Mouse (Mus musculus) gastrocnemius, adult 8-10 months (tissue): ENCODE data around the gene Clint1. TPM values are rescaled to one million over a fixed set of nuclear protein-coding genes. Genes with fewer than 3 reads are reported as not detected.

Experiments used
- DNase-seq, 2 experiments: peaks; one replicate each; pipeline ENCODE4 v3.0.0; 2022; ENCODE audit warnings: low spot score in 2 of 2
- total RNA-seq, 4 experiments: library from RNA; stranded (reverse); gene quantifications; 2 replicates each; pipeline ENCODE4 v1.2.4; 2022

Gene Clint1
- total RNA-seq, 4 experiments from 2014 or later: 42.1 to 48.3 (median 46.0) TPM

DNA sequence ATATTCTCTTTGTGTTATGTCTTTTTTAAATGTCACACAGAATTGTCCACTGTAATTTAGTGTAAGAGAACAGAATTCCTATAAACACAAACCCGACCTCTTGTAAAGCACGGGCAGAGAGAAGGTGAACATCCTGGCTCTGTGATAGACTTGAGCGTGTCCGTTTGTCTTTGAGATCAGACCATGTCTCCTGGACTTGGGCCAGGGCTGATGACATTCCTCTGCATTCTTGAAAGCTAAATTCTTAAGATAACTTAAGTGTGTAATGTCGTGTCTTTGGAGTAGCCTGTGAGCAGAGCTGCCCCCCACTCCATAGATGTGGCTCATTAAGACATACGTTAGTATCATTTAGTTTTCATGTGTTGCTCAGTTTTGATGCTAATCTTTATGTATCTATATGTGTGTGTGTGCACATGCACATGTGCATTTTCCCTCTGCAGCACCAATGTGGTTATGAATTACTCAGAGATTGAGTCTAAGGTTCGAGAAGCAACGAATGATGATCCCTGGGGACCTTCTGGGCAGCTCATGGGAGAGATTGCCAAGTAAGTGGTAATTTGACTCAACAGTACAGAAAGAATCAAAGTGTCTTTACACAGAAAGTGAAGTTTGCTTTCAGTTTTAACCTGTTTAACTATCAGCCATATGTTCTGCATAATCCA is 31.6 kb downstream of the Clint1 start:
- DNase-seq: no peak

DNA sequence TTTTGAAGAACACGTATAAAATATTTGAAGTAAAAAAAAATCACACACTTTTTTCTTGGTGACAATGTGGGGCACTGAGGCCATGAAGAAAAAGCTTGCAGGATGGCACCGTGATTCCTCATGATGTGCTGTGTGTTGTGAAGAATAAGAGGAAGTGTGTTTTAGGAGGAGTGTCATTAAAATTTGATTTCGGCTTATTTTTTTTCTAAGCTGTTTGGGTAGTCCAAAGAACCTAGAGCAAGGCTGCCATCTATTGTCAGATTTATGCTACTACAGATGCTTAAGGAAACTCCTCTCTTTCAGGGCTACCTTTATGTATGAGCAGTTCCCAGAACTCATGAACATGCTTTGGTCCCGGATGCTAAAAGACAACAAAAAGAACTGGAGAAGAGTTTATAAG is 32.2 kb downstream of the Clint1 start:
- DNase-seq: no peak

DNA sequence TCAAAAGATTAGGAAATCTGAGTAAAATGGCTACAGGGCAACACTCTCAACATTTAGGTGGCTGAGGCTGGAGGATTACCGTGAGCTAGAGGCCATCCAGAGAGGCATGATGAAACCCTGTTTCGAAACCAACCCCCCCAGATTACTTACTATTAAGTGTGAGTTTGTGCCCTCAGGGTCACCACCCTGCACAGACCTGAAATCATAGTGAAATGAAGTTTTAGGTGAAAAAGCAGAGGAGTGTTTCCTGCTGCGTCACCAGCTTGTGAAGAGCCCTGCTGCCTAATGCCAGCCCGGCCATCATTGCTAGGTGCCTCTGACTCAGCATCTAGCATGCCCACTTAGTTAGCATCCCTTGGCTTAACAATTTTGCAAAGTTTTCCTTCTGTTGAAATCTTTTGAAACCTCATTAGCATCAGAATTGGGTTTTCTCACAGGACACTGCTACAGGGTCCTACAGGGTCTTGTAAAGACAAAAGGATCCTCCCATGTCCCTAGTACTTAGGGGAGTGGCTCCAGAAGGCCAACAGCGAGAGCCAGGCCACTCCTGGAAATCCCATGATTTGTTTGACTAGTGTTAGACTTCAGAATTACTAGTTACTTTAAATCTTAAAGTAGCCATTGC is 33.9 kb downstream of the Clint1 start:
- no peak for DNase-seq

DNA sequence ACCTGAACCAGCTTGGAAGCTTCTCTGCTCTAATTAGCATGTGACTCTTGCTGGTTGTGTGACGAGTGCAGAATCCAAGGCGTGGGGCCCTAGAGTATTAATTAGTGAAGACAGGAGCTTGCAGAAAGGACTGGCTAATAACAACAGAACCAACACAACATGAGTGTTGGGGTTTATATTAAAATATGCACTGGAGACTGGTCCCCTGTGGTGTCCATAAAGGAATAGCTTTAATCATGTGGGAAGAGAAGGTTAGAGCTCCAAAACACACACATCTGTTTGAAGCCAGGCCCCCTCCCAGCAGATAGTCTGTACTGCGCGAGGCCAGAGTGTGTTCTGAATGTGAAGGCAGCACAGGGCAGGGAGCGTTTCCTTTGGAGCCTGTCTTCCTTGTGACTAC is 34.7 kb downstream of the Clint1 start:
- no peak for DNase-seq

DNA sequence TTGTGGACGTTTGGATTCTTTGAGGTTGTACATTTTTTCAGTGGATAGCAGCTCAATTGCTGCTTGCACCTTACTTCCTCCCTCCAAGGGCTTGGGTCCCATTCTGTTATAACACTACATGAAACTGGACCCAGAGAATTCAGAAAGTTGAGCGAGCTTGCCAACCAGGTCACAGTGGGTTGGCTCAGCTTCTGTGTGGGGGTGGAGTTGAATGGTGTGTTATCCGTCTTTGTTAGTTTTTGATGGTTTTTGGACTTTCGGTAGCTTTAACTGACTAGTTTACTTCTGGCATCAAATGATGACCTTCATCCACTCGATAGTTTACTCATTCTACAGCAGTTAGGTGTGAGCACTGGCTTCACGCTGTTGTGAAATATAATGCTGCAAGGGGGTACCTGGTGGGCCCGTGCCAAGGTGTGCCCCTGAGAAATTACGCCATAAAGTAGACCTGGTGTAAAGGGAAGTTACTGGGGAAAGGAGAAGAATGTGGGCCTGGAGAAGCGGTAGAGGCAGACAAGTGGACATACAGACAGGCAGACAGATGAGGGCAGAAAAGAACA is 36.7 kb downstream of the Clint1 start:
- DNase-seq: no peak

DNA sequence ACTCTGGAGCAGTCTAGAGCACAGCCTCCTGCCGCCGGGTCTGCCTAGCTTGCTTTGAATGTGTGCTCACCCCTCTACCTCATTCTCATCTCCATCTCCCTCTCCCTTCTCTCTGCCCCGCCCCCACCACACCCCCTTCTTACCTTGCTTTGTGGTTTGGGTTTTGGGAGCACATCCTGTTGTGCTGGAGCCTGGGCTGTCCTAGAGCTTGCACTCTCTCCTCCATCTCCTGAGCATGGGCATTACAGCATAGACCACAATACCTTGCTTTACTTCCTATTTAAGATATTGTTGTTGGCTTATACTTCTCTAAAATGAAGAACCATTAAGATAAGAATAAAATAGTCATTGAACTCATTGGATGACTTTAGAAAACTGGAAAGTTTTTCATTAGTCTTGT is 38.1 kb downstream of the Clint1 start:
- no peak for DNase-seq

DNA sequence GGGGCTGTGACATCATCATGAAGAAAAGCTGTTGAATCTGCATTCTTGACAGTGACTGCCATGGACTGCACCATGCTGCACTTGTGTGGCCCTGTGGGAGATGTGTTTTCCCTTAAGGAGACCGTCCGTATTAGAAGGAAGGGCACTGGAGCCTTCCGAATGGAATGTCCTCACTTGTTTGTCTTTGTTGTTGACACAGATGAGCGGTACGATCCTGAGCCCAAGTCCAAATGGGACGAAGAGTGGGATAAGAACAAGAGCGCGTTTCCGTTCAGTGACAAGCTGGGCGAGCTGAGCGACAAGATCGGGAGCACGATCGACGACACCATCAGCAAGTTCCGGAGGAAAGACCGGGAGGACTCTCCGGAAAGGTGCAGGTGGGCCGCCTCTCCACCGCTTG is 38.6 kb downstream of the Clint1 start:
- no peak for DNase-seq

DNA sequence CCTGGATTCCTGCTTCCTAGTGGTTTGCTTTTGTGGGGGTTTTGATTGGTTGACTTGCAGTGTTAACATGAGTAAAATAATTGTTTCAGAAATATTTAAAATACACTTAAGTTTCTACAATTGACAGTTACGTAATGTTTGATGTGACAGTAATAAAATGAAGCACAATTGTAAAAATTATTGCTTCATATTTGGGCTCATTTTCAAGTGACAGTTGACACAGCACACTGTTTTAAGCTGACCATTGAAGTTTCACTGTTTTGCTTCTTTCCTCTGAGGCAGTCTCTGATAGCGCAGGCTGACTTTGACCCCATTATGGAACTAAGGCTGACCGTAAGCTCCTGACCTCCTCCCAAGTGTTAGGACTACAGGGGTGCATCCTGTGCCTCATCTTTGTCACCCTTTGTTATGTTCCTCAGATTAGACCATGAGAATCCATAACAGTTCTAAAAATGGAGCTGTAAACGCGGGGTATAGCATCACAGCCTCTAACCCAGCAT is 41.1 kb downstream of the Clint1 start:
- DNase-seq: no peak

DNA sequence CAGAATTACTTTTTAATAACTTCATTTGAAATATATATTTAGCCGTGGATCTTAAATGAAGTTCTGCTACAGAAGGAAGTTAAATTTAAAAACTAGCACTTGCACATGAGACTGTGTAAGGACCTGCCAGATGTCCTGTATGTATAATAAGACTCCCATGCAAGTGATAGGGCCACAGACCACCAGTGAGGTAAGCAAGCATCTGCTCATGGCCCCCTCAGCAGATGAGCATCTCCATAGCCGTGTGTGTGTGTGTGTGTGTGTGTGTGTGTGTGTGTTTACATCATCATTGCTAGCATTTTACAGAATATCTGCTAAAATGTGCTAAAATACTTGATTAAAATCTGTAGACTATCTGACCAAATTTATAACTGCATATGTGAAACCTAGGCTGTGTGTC is 45.5 kb downstream of the Clint1 start:
- DNase-seq: no peak

DNA sequence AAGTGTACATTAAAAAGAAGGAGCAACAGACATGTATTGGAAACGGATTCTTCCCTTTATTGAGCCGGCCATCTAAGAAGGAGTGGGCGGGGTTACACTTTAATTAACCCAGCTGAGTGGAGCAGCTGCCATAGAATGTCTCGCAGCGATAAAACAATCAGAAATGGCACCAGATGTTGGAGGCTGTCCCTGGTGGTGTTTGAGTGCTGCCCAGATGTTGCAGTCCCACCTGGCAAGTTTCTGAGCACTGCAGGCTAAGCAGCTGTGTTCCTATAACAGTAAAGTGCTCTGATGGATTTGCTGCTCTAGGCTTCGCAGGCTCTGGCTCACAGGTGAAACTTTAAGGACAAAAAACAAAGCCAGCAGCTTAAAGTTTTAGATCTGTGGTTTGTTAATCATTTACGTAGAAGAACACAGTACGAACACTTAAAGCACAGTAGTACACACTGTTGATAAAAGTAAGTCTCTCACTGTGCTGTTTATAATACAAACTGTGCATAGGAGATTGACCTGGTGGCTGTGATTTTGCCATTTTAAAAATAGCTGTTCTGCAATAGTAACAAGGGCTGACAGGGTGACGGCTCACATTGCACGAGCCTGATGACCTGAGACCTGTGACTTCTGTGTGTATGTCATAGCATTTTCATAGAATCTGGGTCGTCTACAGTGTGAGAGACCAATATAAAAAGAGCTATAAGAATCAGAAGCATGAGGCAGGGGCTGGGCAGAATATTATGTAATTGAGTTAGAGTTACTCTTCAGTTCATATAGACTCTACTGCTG is 48.6 kb downstream of the Clint1 start:
- DNase-seq: no peak

DNA sequence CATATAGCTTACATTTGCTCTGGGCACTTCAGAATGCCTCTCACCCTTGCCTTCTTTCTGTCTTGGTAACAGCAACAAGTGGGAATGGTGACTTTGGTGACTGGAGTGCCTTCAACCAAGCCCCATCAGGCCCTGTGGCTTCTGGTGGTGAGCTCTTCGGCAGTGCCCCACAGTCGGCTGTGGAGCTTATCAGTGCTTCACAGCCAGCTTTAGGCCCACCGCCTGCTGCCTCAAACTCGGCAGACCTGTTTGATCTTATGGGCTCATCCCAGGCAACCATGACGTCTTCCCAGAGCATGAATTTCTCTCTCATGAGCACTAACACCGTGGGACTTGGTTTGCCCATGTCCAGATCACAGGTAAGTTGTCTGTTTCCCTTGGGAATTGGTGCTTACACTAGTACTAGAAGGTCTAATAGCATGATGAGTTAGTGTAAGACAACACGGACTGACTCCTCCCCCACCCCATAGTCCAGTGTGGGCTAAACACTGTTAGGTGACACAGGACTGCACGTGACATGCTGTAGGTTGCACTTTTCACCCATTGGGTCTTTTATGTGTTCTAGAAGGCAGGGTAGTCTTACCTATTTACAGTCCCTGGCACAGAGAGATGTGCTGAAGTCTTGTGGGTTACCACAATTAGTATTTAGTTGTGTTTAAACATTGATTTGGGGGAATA is 54.4 kb downstream of the Clint1 start:
- DNase-seq: no peak

DNA sequence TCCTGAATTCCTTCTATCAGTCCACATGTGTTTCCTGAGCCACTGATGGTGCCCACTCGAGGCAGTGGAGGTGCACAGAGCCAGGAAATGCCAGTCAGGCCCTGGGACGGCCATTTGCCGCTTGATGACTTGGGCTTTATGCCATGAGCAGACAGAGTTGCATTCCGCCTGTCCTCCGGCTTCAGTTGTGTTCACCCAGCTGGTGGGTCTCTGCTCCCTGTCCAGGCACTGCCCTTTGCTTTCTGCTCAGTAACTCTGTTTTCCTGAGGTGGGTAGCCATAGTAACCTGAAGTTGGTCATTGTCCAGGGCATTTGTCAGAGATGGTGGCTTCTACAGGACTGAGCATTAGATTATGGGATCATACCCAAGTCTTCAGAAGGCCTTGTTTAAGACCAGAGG is 55.5 kb downstream of the Clint1 start:
- no peak for DNase-seq

DNA sequence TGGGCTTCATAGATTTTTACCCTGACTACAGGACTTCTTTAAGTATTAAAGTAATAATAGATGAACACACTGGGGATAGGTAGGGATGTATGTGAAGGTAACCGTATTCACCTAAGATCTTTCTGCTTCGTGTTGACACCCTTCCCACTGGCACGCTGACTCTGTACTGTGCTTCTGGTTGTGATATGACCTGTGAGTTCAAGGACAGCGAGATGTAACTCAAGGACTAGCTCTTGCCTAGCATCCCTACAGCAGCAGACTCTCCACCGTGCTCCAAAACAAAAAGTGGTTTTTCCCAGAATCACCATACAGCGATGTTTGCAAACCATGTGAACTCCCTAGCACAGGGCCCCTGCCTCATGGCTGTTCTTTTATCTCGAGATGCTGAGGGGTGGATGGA is 56.2 kb downstream of the Clint1 start:
- no peak for DNase-seq

DNA sequence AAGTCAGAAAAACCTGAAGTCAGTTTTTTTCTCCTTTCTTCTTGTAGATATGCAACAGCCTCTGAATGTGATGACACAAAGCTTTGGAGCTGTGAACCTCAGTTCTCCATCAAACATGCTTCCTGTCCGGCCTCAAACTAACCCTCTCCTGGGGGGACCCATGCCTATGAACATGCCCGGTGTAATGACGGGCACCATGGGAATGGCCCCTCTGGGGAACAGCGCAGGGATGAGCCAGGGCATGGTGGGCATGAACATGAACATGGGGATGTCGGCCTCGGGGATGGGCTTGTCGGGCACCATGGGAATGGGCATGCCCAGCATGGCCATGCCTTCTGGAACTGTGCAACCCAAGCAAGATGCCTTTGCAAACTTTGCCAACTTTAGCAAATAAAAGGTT is 57.0 kb downstream of the Clint1 start:
- no peak for DNase-seq

DNA sequence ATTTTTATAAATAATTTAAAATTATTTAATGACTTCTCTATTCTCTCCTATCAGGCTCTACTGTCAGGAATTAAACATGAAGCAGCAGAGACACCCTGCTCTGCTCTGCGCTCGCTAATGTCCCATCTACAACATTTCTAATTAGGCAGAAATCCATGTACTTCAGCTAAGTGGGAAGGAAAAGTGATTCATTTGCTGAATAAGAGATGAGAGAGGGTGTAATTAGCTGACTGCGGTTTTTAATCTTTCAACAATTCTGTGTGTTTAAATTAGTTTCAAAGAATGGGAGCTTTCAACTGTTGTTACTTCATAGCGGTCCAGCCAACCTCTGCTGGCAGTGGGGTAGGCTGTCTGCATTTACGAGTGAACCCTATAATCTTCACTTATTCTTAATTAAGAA is 58.9 kb downstream of the Clint1 start:
- no peak for DNase-seq

DNA sequence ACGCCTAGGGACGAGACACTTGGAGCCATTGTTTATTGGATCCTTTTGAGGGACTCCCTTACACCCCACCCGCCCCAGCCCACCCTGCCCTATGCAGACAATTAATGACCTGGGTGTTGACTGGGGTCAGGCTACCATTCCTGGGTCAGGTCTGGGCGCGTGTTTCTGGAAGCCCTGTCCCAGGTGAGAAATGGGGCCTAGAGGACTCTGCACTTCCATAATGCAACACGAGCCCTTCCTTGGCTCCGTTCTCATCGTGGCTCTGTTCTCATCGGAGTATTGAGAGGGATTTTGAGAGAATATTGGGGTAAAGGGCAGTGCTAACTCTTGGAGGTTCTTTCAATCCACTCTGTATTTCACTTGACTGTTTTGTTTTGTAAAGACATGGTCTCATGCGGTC is 64.3 kb downstream of the Clint1 start:
- DNase-seq: no peak

DNA sequence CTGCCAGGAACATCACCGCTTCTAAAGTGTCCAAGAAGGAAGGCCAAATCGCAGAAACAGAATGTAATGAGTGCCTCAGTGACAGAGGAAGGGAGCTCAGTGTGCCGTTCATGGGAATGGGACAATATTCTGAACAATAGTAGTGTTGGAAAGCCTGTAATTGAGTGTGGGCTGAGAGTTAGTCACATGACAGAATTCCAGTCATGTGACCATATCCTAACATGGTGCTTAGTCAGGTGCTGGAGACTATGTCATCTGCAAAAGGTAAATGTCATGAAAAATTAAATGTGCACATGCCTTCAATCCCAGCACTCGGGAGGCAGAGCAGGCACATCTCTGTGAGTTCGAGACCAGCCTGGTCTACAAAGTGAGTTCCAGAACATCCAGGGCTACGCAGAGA is 66.2 kb downstream of the Clint1 start:
- no peak for DNase-seq

DNA sequence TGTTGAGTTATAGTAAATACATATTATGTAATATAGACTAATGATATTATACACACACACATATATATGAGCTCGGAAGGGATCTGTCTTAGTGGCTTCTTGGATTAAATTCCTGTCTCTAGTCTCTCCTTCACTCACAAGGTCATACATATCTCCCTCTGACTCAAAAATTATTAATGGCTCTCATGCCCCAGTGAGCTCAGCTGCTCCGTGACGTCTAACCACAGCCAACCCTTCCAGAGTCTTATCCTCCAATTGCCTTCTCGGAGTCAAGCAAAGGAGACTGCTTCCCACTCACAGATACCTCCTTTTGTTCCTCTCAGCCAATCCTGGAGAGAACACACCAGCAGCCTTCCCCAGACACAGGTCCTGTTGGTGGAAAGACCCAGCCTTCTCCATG is 67.0 kb downstream of the Clint1 start:
- DNase-seq: no peak

DNA sequence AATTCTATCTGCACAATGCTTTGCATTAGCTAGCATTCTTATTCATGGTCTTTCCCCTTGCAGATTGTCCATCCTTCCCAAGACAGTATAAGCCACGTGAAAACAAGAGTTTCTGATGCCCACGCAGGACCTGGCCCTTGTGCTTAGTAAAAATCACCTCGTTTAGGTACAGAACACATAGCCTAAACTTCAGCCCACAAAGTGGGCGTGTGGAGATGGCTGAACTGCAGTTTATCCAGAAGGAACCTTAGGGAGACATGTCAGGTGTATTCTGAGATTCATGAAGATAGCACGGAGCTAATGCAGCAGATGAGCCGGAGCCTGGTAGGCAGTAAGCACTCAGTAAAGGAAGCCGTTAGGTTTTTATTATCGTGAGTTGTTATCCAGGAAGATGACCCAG is 69.2 kb downstream of the Clint1 start:
- DNase-seq: no peak

DNA sequence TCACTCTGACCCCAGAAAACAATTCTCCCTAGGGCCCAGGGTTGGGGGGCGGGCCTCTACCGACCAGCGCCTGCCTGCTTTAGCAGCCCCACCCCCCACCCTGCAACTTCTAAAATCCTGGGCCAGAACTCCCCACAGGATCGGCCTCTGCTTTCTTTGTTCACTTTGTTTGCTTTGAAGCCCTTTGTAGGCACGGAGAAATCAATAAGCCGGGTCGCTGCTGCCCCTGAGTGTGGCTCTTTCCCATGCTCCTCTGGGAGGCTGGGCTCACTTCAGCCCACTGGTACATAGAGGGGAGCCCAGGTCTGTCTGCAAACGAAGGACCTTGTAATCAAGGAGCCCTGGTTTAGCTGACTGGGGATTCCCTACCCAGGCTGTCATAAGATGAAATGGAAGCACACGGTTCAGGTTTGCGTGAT is 69.6 kb downstream of the Clint1 start:
- no peak for DNase-seq

DNA sequence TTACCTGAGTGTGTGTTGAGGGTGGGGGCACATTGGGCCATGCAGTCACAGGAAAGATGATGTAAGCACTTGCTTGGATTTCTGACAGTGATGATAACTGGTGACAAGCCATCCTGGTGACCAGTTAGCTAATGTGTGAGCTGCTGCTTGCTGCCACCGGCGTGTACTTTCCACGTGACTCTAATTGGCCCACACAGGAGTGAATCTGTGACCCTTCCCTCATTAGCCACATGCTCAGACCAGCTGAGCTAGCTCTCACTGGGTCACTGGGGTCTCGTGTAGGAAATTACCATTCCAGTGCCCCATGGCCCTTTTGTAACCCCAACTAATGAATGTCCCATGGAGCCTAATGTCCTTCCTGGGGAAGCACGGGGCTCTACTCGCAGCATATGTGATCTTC is 73.6 kb downstream of the Clint1 start:
- DNase-seq: no peak

DNA sequence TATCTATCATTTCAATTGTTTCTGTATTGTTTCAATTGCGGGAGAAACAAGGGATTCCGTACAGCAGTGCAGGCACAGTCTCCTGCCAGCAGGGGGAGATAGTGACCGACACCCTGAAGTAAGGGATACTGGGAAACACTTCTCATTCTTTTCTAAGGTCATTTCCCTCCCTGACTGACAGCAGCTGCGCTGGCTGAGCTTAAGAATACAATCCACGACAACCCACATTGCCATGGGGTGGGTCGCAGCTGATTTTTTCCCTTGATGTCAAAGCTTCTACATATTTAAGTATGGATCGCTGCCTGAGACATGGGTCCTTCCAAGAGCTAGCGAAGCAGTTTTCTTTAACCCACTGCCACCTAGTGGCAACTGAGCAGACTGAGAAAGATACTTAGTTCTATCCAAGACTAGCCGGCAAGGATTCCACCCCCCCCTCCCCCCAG is 74.8 kb downstream of the Clint1 start:
- peak; percentile 52 to 58 for DNase-seq
